Mouse (Mus musculus) liver, adult 2 months (tissue): ENCODE measurements around the gene Zic5.

ENCODE experiments used
- CTCF ChIP-seq: fragments of 200-500 bp; IDR thresholded peaks from 2 replicates; pipeline ENCODE4 v1.5.1; 2011; ENCODE audit warnings: low read depth, low read length, control low read depth
- POLR2A ChIP-seq: fragments of 200-500 bp; IDR thresholded peaks from 2 replicates; pipeline ENCODE4 v1.6.1; 2011; ENCODE audit warnings: low read length, control low read depth; ENCODE audit not compliant: insufficient read depth; ENCODE audit errors: extremely low read depth

DNA sequence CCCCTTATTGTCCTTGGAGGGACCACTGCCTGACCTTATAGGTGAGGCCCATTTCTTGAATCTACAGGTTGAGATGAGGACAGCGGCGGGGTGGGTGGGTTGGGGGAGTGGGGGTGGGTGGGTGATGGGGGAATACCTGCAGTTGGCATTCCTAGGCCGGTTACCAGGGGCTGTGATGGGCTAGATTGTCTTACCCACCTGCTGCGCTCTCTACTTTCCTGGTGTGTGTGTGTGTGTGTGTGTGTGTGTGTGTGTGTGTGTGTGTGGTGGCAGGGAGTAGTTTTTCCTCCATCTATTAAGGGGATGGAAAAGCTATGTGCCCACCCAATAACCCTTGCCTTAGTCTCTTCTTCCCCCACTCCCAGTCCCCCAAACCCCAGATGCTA, 19.0 kb upstream of the Zic5 start:
- no peak for TF ChIP-seq CTCF
- no peak for TF ChIP-seq POLR2A
